Mouse (Mus musculus): Measurements from ENCODE around the gene Cenpj. TPM values are rescaled to one million over a fixed set of nuclear protein-coding genes. Genes with fewer than 3 reads are reported as not detected.

Gene Cenpj
- polyA plus RNA-seq, 1 experiment from 2014 or later = 26.0 TPM

Other genes starting within 250 kb of the Cenpj start
- gene Atp12a, start 210.4 kb downstream of the Cenpj start, polyA plus RNA-seq (2014; fragmentation: Nextera tagmentation; extraction: Ambion mirVana) = 0.13 TPM in 1 of 2 replicates, not detected in the other
- 1.3 and 2.6 TPM in 2 replicates for gene Rnf17, start 172.8 kb downstream of the Cenpj start, polyA plus RNA-seq (2014; fragmentation: Nextera tagmentation; extraction: Ambion mirVana)
- gene Parp4, start 194 bp upstream of the Cenpj start, polyA plus RNA-seq (2014; fragmentation: Nextera tagmentation; extraction: Ambion mirVana) = 1.0 and 1.3 TPM in 2 replicates
- 31.9 and 34.8 TPM in 2 replicates for gene Mphosph8, start 92.8 kb upstream of the Cenpj start, polyA plus RNA-seq (2014; fragmentation: Nextera tagmentation; extraction: Ambion mirVana)
- 59.6 and 60.2 TPM in 2 replicates for gene Pspc1, start 202.9 kb upstream of the Cenpj start, polyA plus RNA-seq (2014; fragmentation: Nextera tagmentation; extraction: Ambion mirVana)
- gene Zmym5, start 236.3 kb upstream of the Cenpj start, polyA plus RNA-seq (2014; fragmentation: Nextera tagmentation; extraction: Ambion mirVana) = 24.2 and 26.2 TPM in 2 replicates

Data from embryonic facial prominence, embryonic 11.5 days (tissue).